Mouse (Mus musculus): ENCODE measurements around the gene Wipf3.

DNA sequence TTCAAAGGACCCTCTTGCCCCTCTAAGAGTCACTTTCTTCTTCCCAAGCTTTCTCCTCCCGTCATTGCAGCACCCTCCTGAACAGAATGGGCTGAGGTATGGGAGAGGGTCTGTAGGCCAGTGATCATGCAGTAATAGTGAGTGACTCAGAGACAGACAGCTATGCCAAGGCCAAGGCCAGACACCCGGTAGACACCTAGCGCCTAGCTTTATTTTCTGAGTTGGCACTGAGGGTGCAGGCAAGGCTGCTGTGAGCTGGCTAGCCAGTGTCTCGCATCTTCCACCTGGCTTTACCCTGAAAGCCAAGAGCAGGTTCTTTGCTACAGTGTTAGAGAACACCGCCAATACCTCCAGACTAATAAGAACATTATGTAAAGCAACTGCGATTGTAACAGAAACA is 33.4 kb downstream of the Wipf3 start:
- TF ChIP-seq CTCF (IDR thresholded peaks at IDR 0.05; ENCODE audit: borderline replicate concordance, extremely low read depth, insufficient read depth, insufficient read length) (no peak), POLR2A (IDR thresholded peaks at IDR 0.05; ENCODE audit: borderline replicate concordance, extremely low read depth, insufficient read depth, insufficient read length, poor library complexity, severe bottlenecking) (no peak)

Measured in brain, embryonic 14.5 days (tissue).